Mouse (Mus musculus) olfactory bulb, adult 2 months (tissue): Measurements from ENCODE around the gene Gm5580.

ENCODE experiments used
- CTCF ChIP-seq: fragments of 200-500 bp; IDR thresholded peaks from 2 replicates; pipeline ENCODE4 v1.5.1; 2012; ENCODE audit warnings: low read depth, mild to moderate bottlenecking, low read length, moderate library complexity; ENCODE audit not compliant: insufficient read depth
- POLR2A ChIP-seq: fragments of 200-500 bp; IDR thresholded peaks from 2 replicates; pipeline ENCODE4 v1.6.1; 2012; ENCODE audit warnings: mild to moderate bottlenecking, low read depth, low read length, moderate library complexity; ENCODE audit not compliant: insufficient read depth

DNA sequence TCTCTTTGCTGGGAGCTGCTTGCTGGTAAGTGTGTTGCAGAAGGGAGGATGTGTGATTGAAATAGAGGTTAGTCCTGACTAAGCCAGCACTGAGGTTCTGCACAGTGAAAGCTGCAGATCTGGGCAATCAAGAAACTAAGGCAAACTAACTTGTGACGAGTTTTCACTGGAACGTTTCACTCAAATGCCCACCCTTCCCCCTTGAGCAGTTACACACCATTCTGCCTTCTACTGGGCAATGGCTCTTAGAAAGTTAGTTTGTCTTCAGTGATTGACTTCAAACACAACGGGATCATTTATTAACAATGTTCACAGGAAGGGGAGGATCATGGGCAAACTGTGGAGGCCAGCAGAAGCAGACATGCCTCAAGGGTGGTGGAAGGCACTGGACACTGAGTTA is 4.0 kb downstream of the Gm5580 start:
- TF ChIP-seq CTCF = no peak
- TF ChIP-seq POLR2A = no peak
